Mouse (Mus musculus): ENCODE measurements around the gene Wdr19. TPM values are rescaled to one million over a fixed set of nuclear protein-coding genes. Genes with fewer than 3 reads are reported as not detected.
A peak's percentile ranks its signal among the peaks of the same experiment; 100 is the strongest.

Wdr19 gene
- polyA plus RNA-seq, 1 experiment, result 11.0 TPM

DNA sequence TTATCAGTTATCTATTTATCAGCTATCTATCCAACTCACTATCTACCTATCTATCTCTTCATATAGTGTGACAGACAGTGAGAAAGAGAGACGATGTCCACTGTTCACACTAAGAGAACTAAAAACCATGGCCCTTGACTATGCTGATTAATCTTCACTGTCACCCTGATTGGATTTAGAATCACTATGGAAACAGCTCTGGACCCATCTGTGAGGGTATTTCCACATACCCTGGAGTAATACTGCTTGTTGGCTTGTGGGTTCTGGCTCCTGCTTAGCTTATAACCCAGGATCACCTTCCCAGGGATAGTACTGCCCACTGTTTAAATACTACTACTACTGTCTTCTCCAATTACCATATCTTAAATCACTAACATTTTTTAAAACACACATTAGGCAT, 17.2 kb upstream of the Wdr19 start:
- no peak overlapping the region for H3K27ac ChIP-seq (ENCODE audit: insufficient read depth, low read length)
- H3K4me3 ChIP-seq (ENCODE audit: insufficient read depth, low read length), result no peak overlapping the region
- TF ChIP-seq CTCF (IDR thresholded peaks at IDR 0.05; ENCODE audit: borderline replicate concordance, insufficient read depth, low read length) (no peak), POLR2A (IDR thresholded peaks at IDR 0.05; ENCODE audit: low read depth, low read length) (no peak)
- no peaks in the 10 kb centered on the region for H3K4me1 ChIP-seq (ENCODE audit: control insufficient read depth, insufficient read depth, low read length)

DNA sequence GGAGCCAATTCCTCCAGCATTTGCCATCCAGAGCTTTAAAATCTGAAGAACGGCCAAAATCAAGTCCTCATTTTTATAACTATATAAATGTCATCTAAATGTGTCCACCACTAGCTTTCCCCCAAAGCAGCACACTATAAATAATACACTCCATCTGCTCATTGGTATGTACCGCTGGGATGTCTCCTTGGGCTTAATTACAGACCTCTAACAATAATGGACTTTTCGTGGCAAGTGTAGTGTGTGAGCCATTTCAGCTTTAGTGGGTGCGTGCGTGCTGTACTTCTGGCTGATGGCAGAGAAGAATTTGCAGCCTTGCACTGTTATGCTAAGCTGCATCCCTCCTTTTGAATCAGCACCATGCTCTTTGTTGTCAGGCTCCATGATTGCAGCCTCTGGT, 7.9 kb upstream of the Wdr19 start:
- TF ChIP-seq CTCF (IDR thresholded peaks at IDR 0.05; ENCODE audit: borderline replicate concordance, insufficient read depth, low read length) (no peak), POLR2A (IDR thresholded peaks at IDR 0.05; ENCODE audit: low read depth, low read length) (no peak)
- Histone ChIP-seq H3K27ac (ENCODE audit: insufficient read depth, low read length) (no peak overlapping the region), H3K4me3 (ENCODE audit: insufficient read depth, low read length) (no peak overlapping the region), H3K4me1 (ENCODE audit: control insufficient read depth, insufficient read depth, low read length) (no peaks in the 10 kb centered on the region)

DNA sequence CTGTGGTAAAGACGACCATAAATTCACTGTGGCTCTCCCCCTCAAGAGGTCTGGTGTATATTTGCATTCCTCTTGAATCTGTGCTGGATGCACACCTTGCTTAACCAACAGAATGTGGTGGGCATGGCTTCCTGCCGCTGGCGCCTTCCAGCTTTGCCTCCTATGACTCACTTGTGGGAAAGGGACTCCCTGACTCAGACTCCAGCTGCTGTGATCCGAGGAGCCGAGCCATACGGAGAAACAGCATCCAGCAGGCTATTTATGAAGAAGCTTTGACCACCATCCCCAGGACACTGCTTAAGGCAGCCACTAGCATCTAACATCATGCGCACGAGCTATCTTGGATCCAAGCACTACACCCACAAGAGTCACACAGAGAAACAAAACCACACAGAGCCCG, 5.1 kb upstream of the Wdr19 start:
- no peak for TF ChIP-seq POLR2A (IDR thresholded peaks at IDR 0.05; ENCODE audit: low read depth, low read length)
- no peak for TF ChIP-seq CTCF (IDR thresholded peaks at IDR 0.05; ENCODE audit: borderline replicate concordance, insufficient read depth, low read length)
- no peak overlapping the region for H3K4me3 ChIP-seq (ENCODE audit: insufficient read depth, low read length)

DNA sequence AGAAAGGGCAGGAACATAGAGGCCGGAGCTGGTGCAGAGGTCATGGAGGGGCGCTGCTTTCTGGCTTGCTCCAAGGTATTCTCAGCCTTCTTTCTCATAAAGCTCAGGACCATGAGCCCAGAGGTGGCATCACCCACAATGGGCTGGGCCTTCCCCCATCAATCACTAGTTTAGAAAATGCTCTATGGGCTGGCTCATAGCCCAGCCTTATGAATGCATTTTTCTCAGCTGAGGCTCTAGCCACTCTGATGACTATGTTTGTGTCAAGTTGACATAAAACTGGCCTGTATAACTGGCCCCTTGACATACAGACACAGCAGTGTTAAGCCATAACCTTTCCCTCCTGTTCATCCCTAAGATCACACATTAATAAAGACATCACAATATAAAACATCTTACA, 5.2 kb downstream of the Wdr19 start:
- Histone ChIP-seq H3K27ac (ENCODE audit: insufficient read depth, low read length) (no peak overlapping the region), H3K4me3 (ENCODE audit: insufficient read depth, low read length) (no peak overlapping the region), H3K4me1 (ENCODE audit: control insufficient read depth, insufficient read depth, low read length) (0 out of 2 replicates have a peak, but pooled peaks cover 2% of the 10 kb centered on the region)
- TF ChIP-seq CTCF (IDR thresholded peaks at IDR 0.05; ENCODE audit: borderline replicate concordance, insufficient read depth, low read length), result no peak

More for the DNA sequence above, 5.1 kb upstream of the Wdr19 start:
- Histone ChIP-seq H3K27ac (ENCODE audit: insufficient read depth, low read length) (no peak overlapping the region), H3K4me1 (ENCODE audit: control insufficient read depth, insufficient read depth, low read length) (no peaks in the 10 kb centered on the region)

DNA sequence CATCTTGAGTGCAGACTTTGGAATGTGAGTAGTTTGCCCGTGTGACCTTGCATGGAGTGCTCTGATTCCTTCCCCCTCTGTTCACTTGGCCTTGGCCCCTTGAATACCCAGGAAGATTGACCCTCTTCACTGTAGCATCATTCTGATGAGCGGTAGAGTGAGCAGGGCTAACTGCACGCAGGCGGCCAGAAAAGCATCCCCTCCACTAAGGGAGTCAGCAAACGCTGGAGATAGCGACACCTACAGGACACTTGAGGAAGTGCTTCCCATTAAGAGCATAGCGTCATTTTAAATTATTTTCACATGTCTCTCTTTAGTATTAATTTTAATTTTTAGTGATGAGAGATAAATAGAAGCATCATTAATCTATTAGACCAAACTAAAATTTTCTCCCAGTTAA, 13.8 kb downstream of the Wdr19 start:
- Histone ChIP-seq H3K27ac (ENCODE audit: insufficient read depth, low read length) (no peak overlapping the region), H3K4me1 (ENCODE audit: control insufficient read depth, insufficient read depth, low read length) (no peaks in the 10 kb centered on the region), H3K4me3 (ENCODE audit: insufficient read depth, low read length) (no peak overlapping the region)
- TF ChIP-seq POLR2A (IDR thresholded peaks at IDR 0.05; ENCODE audit: low read depth, low read length), result no peak
- peak; percentile 69 for TF ChIP-seq CTCF (IDR thresholded peaks at IDR 0.05; ENCODE audit: borderline replicate concordance, insufficient read depth, low read length)

DNA sequence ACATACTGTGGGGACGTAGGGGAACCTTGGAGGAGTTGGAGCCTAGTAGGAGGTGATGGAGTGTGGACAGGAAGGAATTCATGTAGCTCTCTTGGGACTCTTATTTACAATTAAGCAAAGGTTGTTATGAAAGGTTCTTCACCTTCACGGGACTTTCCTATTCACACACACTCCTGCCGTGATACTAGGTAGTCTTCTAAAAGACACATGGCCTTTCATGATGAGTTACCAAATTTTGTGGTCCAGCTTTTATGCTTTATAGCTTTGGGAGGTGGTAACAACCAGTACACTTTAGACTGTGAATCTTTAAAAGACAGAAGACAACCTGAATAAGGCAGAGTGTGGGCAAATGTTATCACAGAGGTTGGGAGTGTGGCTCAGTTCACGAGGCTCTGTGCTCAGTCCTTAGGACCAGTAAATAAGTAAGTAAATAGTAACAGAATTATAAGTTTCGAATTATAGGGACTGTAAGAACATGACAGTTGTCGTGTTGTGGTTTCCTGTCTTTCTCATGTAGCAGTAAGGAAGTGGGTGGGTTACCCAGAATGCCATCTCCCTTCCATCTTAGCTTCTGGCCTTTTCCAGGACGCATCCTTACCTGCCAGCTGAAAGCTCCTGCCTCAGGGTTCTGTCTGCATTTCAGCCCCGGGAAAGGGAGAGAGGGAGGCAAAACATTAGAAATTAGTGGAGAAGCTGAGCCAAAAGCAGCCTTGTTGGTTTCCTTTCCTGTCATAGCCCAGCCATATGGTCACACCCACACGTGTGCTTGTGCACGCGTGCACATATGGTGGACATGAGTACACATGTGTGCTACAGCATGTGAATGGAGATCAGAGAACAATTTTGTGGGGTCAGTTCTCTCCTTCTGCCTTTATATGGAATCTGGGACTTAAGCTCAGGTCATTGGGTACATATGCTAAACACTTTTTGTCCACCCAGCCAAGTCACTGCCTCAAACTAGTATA, 18.1 kb downstream of the Wdr19 start:
- TF ChIP-seq CTCF (IDR thresholded peaks at IDR 0.05; ENCODE audit: borderline replicate concordance, insufficient read depth, low read length) (no peak), POLR2A (IDR thresholded peaks at IDR 0.05; ENCODE audit: low read depth, low read length) (no peak)
- no peaks in the 10 kb centered on the region; the same call in 1 of the 2 replicates for H3K4me1 ChIP-seq (ENCODE audit: control insufficient read depth, insufficient read depth, low read length)
- H3K4me3 ChIP-seq (ENCODE audit: insufficient read depth, low read length), result no peak overlapping the region
- H3K27ac ChIP-seq (ENCODE audit: insufficient read depth, low read length), result no peak overlapping the region

DNA sequence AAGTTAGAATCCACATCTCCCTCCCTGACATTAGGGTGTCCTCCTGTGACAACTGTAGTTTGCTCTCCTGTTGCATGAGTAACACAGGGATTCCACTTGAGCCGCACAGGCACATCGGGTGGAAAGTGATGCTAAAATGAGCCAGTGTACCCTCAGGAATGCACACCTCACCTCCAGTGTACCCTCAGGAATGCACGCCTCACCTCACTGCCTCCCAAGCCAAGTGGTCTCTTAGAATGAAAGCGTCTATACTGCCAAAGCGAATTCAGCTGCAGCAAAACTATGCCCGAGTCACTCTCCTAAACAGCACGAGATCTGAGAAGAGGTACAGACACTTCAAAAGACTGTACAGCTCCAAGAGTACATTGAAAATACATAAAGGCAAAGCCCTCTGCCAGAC, 21.5 kb downstream of the Wdr19 start:
- Histone ChIP-seq H3K4me1 (ENCODE audit: control insufficient read depth, insufficient read depth, low read length) (no peaks in the 10 kb centered on the region; the same call in 1 of the 2 replicates), H3K4me3 (ENCODE audit: insufficient read depth, low read length) (no peak overlapping the region), H3K27ac (ENCODE audit: insufficient read depth, low read length) (no peak overlapping the region)
- no peak for TF ChIP-seq POLR2A (IDR thresholded peaks at IDR 0.05; ENCODE audit: low read depth, low read length)
- no peak for TF ChIP-seq CTCF (IDR thresholded peaks at IDR 0.05; ENCODE audit: borderline replicate concordance, insufficient read depth, low read length)

DNA sequence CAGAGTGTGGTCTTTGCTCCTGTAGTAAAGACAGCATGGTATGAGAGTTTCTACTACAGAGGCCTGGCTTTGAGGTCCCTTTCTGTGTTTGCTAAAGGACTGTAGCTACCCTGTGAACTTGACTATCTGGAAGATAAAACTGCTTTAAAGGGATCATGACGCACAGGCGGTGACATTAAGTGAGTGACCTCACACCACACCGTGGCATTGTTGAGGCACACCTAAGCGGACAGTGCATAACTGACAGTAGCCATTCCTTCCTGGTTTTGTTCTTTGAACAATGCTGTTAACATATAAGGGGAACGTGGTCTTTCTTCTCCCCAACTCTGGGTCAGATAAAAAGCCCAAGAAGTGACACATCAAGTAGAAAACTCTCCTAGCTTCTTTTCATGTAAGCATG, 24.6 kb downstream of the Wdr19 start:
- no peak for TF ChIP-seq CTCF (IDR thresholded peaks at IDR 0.05; ENCODE audit: borderline replicate concordance, insufficient read depth, low read length)
- no peak for TF ChIP-seq POLR2A (IDR thresholded peaks at IDR 0.05; ENCODE audit: low read depth, low read length)
- no peaks in the 10 kb centered on the region; the same call in 1 of the 2 replicates for H3K4me1 ChIP-seq (ENCODE audit: control insufficient read depth, insufficient read depth, low read length)
- H3K4me3 ChIP-seq (ENCODE audit: insufficient read depth, low read length), result no peak overlapping the region
- no peak overlapping the region for H3K27ac ChIP-seq (ENCODE audit: insufficient read depth, low read length)

DNA sequence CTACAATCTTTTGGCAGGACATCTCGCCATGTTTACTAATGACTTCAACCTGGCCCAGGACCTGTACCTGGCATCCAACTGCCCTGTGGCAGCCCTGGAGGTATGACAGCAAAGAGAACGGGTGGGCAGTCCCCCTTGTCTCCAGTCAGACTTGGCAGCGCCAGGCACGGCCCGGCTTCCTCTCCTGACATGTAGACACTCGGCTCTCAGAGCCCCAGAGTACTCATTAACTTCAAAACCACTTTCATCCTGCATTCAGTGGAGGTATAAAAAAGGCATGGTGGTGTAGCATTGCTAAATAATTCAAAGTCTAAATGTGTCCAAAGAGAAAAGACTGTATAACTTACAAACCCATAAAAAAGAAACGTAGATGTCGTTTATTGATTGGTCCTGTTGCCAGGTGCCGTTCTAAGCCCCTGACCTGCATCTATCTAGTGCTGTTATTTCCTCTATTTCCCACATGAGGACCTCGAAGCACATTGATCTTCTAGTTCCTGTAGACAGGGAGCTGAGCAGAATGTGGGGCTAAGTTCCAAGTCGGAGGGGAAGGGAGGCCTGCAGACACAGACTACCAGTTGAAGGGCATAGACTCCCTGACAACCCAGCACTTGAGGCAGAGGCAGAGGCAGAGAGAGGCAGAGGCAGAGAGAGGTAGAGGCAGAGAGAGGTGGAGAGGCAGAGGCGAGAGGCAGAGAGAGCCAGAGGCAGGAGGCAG, 31.9 kb downstream of the Wdr19 start:
- H3K4me1 ChIP-seq (ENCODE audit: control insufficient read depth, insufficient read depth, low read length), result no peaks in the 10 kb centered on the region
- no peak overlapping the region for H3K27ac ChIP-seq (ENCODE audit: insufficient read depth, low read length)
- no peak overlapping the region for H3K4me3 ChIP-seq (ENCODE audit: insufficient read depth, low read length)
- TF ChIP-seq POLR2A (IDR thresholded peaks at IDR 0.05; ENCODE audit: low read depth, low read length) (no peak), CTCF (IDR thresholded peaks at IDR 0.05; ENCODE audit: borderline replicate concordance, insufficient read depth, low read length) (no peak)

DNA sequence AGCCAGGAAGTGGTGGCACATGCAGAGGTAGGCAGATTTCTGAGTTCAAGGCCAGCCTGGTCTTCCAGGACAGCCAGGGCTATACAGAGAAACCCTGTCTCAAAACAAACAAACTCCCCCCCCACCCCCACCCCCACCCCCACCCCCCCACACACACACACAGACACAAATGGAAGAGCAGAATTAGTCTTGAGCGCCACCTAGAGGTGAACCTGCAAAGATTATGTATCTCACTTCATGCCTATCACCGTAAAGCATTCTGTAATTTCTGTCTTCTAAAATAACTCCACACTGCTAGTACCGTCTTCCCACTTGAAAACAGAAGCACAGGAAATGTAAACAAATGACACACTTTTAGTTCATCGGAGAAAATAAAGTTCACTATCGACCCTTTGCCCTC, 43.2 kb downstream of the Wdr19 start:
- Histone ChIP-seq H3K4me1 (ENCODE audit: control insufficient read depth, insufficient read depth, low read length) (no peaks in the 10 kb centered on the region), H3K27ac (ENCODE audit: insufficient read depth, low read length) (no peak overlapping the region), H3K4me3 (ENCODE audit: insufficient read depth, low read length) (no peak overlapping the region)
- TF ChIP-seq CTCF (IDR thresholded peaks at IDR 0.05; ENCODE audit: borderline replicate concordance, insufficient read depth, low read length), result no peak
- no peak for TF ChIP-seq POLR2A (IDR thresholded peaks at IDR 0.05; ENCODE audit: low read depth, low read length)

Measured in embryonic fibroblast, embryonic 13.5 days (primary cell).